In the genomic region with DNA sequence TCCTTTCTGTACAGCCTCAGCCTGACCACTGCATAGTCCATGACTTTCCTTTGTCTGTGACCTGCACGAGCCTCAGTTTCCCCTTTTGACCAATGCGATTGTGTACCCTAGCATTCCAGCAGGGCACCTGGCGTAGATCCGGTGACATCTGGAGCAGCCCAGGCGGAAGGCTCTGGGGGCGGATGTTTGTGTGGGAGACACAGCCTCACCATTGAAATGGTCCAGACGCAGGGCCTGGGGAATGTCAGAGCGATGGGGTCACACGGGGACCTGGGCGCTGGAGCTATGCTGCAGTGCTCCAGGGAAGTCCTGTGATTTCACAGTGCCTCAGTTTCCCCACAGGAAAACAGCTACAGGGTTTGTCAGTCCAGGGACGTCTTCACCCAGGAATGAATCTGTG, we compare ENCODE assay signal across 24 mouse cellular contexts. TPM values are rescaled to one million over a fixed set of nuclear protein-coding genes. Genes with fewer than 3 reads are reported as not detected.
DNase-seq lines count a peak whose midpoint lies in the region.
"Had no signal": no experiment of that assay in that cellular context is flagged by ENCODE, and none has a peak within 500 bp of the region (broad histone marks: within the 10 kb centered on the region; RNA-seq: fewer than 3 reads in every experiment).

No protein-coding gene starts in this region.

- H3K36me3 ChIP-seq in heart, embryonic 10.5 days: no peaks in the 10 kb centered on the region
- H3K36me3 ChIP-seq: forebrain, embryonic 12.5 days; limb, embryonic 13.5 days; liver, embryonic 13.5 days had no signal

- H3K4me1 ChIP-seq in heart, embryonic 10.5 days: peaks cover 40% of the 10 kb centered on the region

- no peak overlapping the region for H3K4me3 ChIP-seq in heart, embryonic 10.5 days
- H3K4me3 ChIP-seq: liver, embryonic 13.5 days had no signal

- intact Hi-C loops in heart, postnatal 36 days (cut with DNase I): no loop called here

- peaks cover 75% of the 10 kb centered on the region for H3K27me3 ChIP-seq in heart, embryonic 10.5 days (ENCODE audit: insufficient read depth, poor library complexity, severe bottlenecking)

- H3K27ac ChIP-seq in heart, embryonic 10.5 days: 0 out of 2 replicates have a peak overlapping the region, but pooled peaks have one; percentile 32
- H3K27ac ChIP-seq: forebrain, embryonic 12.5 days; limb, embryonic 13.5 days; liver, embryonic 13.5 days had no signal

- H3K9me3 ChIP-seq in heart, embryonic 10.5 days: no peaks in the 10 kb centered on the region
- H3K9me3 ChIP-seq: forebrain, embryonic 12.5 days; limb, embryonic 13.5 days; liver, embryonic 13.5 days had no signal

- WGBS in heart, embryonic 10.5 days: 29% methylated on average over 11 of the region's 11 CpGs

- no peak for DNase-seq in heart, embryonic 10.5 days (ENCODE audit: low spot score)
- DNase-seq in heart, postnatal 36 days: no peak
- peak; percentile 20 for DNase-seq in kidney, postnatal 10 days
- DNase-seq in kidney, postnatal 36 days: no peak
- DNase-seq in urinary bladder, adult 2 months (ENCODE audit: low spot score): peak; percentile 17
- DNase-seq in urinary bladder, postnatal 25 days (ENCODE audit: low spot score): no peak
- DNase-seq in yolk sac, embryonic 10.5 days (ENCODE audit: low spot score): no peak
- DNase-seq: cerebellum, adult 2 months; cerebellum, postnatal 36 days; gastrocnemius, postnatal 10 days; liver, embryonic 13.5 days; lung, embryonic 14.5 days; lung, postnatal 36 days; thymus, postnatal 36 days had no signal

RNA-seq across cellular contexts. Expression of gene Rab3a, which starts 12.3 kb away (rescaled TPM):
- 11.2 and 14.2 TPM in 2 replicates for polyA plus RNA-seq in heart, embryonic 10.5 days (2016; fragmentation: Nextera tagmentation; extraction: Ambion mirVana)
- 10 to 100 TPM; 45.0 to 49.3 TPM for total RNA-seq in heart, postnatal 36 days (2021)
- polyA plus RNA-seq in urinary bladder, adult 2 months (2012; rRNA removed): 34.1 and 35.3 TPM in 2 replicates

RNA-seq across cellular contexts. Expression of gene Mpv17l2, which starts 18.6 kb away (rescaled TPM):
- polyA plus RNA-seq in heart, embryonic 10.5 days (2016; fragmentation: Nextera tagmentation; extraction: Ambion mirVana): 39.0 and 44.6 TPM in 2 replicates
- total RNA-seq in heart, postnatal 36 days (2021): 10 to 100 TPM; 28.0 to 30.8 TPM
- 38.2 and 41.9 TPM in 2 replicates for polyA plus RNA-seq in urinary bladder, adult 2 months (2012; rRNA removed)

RNA-seq across cellular contexts. Expression of gene Pde4c, which starts 18.7 kb away (rescaled TPM):
- polyA plus RNA-seq in heart, embryonic 10.5 days (2016; fragmentation: Nextera tagmentation; extraction: Ambion mirVana): 0.45 and 0.48 TPM in 2 replicates
- total RNA-seq in heart, postnatal 36 days (2021): 1 to 10 TPM; 2.0 to 3.7 TPM
- polyA plus RNA-seq in urinary bladder, adult 2 months (2012; rRNA removed): 0.54 and 0.59 TPM in 2 replicates

RNA-seq across cellular contexts. Expression of gene Gm3336, which starts 23.8 kb away (rescaled TPM):
- not detected in 2 replicates for polyA plus RNA-seq in heart, embryonic 10.5 days (2016; fragmentation: Nextera tagmentation; extraction: Ambion mirVana)
- not detected for total RNA-seq in heart, postnatal 36 days (2021)
- polyA plus RNA-seq in urinary bladder, adult 2 months (2012; rRNA removed): 0.46 and 0.56 TPM in 2 replicates
- total RNA-seq: adrenal gland, postnatal 4 days; gastrocnemius, postnatal 10 days; layer of hippocampus, postnatal 10 days; left cerebral cortex, adult 8-10 months; megakaryocyte-erythroid progenitor cell, adult 5-6 weeks; midbrain, postnatal 0 days had no signal
- polyA plus RNA-seq: C2C12; cerebellum, adult 2 months; forebrain, embryonic 12.5 days; heart, embryonic 14.5 days; hindbrain, embryonic 11.5 days; limb, embryonic 13.5 days; liver, embryonic 13.5 days; lung, embryonic 14.5 days; midbrain, postnatal 0 days had no signal

RNA-seq across cellular contexts. Expression of gene Pik3r2, which starts 34.3 kb away (rescaled TPM):
- 40.6 and 43.5 TPM in 2 replicates for polyA plus RNA-seq in heart, embryonic 10.5 days (2016; fragmentation: Nextera tagmentation; extraction: Ambion mirVana)
- 10 to 100 TPM; 23.6 to 24.5 TPM for total RNA-seq in heart, postnatal 36 days (2021)
- 57.3 and 66.0 TPM in 2 replicates for polyA plus RNA-seq in urinary bladder, adult 2 months (2012; rRNA removed)

Comparison
In these comparisons a context has a peak if more than half of its experiments do, and no peak if none do; other contexts are left out.
1. DNase-seq: peak in kidney, postnatal 10 days (single experiment) and urinary bladder, adult 2 months (single experiment); none in heart, embryonic 10.5 days (single experiment), heart, postnatal 36 days (0 of 2), kidney, postnatal 36 days (0 of 2), urinary bladder, postnatal 25 days (single experiment) and yolk sac, embryonic 10.5 days (single experiment).